Mouse (Mus musculus): Measurements from ENCODE around the gene Slc25a12. TPM values are rescaled to one million over a fixed set of nuclear protein-coding genes. Genes with fewer than 3 reads are reported as not detected.

Slc25a12 gene
- total and polyA plus RNA-seq, 2 experiments from 2014 or later: 120 to 142 TPM

DNA sequence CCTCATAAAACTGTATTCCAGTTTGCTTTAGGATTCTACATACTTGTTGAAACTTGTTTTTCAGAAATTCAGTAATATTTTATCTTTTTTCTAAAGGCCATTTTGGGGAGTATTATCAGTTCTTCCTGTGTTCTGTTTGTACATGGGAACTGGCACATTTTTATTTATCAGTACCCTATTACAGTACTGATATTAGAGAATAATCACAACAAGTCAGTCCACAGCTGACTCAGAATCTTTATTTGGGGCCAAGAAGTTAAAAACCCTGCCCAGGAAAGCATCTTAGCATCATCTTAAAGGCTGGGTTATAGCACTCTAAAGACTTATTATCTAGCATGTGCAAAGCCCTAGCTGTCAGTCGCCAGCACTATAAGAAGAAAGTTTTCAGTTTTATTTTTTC lies 137.9 kb downstream of the Slc25a12 start:
- DNase-seq (ENCODE audit: low spot score) (no peak), ATAC-seq (ENCODE audit: low FRiP score) (no peak)
- Histone ChIP-seq H3K4me3 (ENCODE audit: low read depth, low read length) (no peak overlapping the region), H3K9me3 (ENCODE audit: low read length) (no peaks in the 10 kb centered on the region), H3K27me3 (ENCODE audit: insufficient read depth, low read length) (no peaks in the 10 kb centered on the region), H3K36me3 (ENCODE audit: insufficient read depth, low read length) (peaks cover 2% of the 10 kb centered on the region; the same call in 1 of the 2 replicates), H3K9ac (replicated peaks; ENCODE audit: low read length, poor library complexity, severe bottlenecking) (no peak overlapping the region), H3K4me2 (ENCODE audit: low read depth, low read length, poor library complexity, severe bottlenecking) (no peak overlapping the region), H3K27ac (ENCODE audit: low read depth, low read length) (no peak overlapping the region), H3K4me1 (ENCODE audit: insufficient read depth, low read length) (no peaks in the 10 kb centered on the region)
- WGBS: 93% methylated on average over 1 of the region's 1 CpGs
- no peak for TF ChIP-seq CTCF (IDR thresholded peaks at IDR 0.05)

- no peak overlapping the region for H3K9ac ChIP-seq (replicated peaks; ENCODE audit: low read length, poor library complexity, severe bottlenecking)
- no peak for ATAC-seq (ENCODE audit: low FRiP score)
- H3K9me3 ChIP-seq (ENCODE audit: low read length): no peaks in the 10 kb centered on the region
- peaks cover 10% of the 10 kb centered on the region for H3K36me3 ChIP-seq (ENCODE audit: insufficient read depth, low read length)
- DNase-seq (ENCODE audit: low spot score): peak; percentile 44
- H3K4me2 ChIP-seq (ENCODE audit: low read depth, low read length, poor library complexity, severe bottlenecking): no peak overlapping the region
- H3K27ac ChIP-seq (ENCODE audit: low read depth, low read length): no peak overlapping the region
- no peak overlapping the region for H3K4me3 ChIP-seq (ENCODE audit: low read depth, low read length)
- H3K27me3 ChIP-seq (ENCODE audit: insufficient read depth, low read length): no peaks in the 10 kb centered on the region
- H3K4me1 ChIP-seq (ENCODE audit: insufficient read depth, low read length): no peaks in the 10 kb centered on the region
- WGBS: 8% methylated on average over 1 of the region's 1 CpGs
- TF ChIP-seq CTCF (IDR thresholded peaks at IDR 0.05): peak; percentile 74
These were observed 140.2 kb downstream of the Slc25a12 start for GRCm38 (mm10) chr2:71227398-71227797.

Other genes with a start within 250 kb of the Slc25a12 start
- 6.3 and 6.9 TPM in 2 replicates for gene Cybrd1, start 249.8 kb downstream of the Slc25a12 start, total RNA-seq (2014; rRNA removed)
- gene Cybrd1, start 249.8 kb downstream of the Slc25a12 start, polyA plus RNA-seq (2015; fragmentation: Nextera tagmentation; extraction: Ambion mirVana): 1.5 and 2.2 TPM in 2 replicates
- 149 and 195 TPM in 2 replicates for gene Dync1i2, start 156.0 kb downstream of the Slc25a12 start, total RNA-seq (2014; rRNA removed)
- 194 and 205 TPM in 2 replicates for gene Dync1i2, start 156.0 kb downstream of the Slc25a12 start, polyA plus RNA-seq (2015; fragmentation: Nextera tagmentation; extraction: Ambion mirVana)
- gene Hat1, start 21.2 kb upstream of the Slc25a12 start, total RNA-seq (2014; rRNA removed): 14.7 and 20.6 TPM in 2 replicates
- gene Hat1, start 21.2 kb upstream of the Slc25a12 start, polyA plus RNA-seq (2015; fragmentation: Nextera tagmentation; extraction: Ambion mirVana): 29.6 and 30.0 TPM in 2 replicates
- gene Metap1d, start 85.5 kb upstream of the Slc25a12 start, total RNA-seq (2014; rRNA removed): 14.4 and 16.9 TPM in 2 replicates
- 25.1 and 27.7 TPM in 2 replicates for gene Metap1d, start 85.5 kb upstream of the Slc25a12 start, polyA plus RNA-seq (2015; fragmentation: Nextera tagmentation; extraction: Ambion mirVana)
- gene Dlx1, start 160.4 kb upstream of the Slc25a12 start, total RNA-seq (2014; rRNA removed): 2.8 and 8.8 TPM in 2 replicates
- 10.5 and 25.5 TPM in 2 replicates for gene Dlx1, start 160.4 kb upstream of the Slc25a12 start, polyA plus RNA-seq (2015; fragmentation: Nextera tagmentation; extraction: Ambion mirVana)
- gene Dlx2, start 179.0 kb upstream of the Slc25a12 start, total RNA-seq (2014; rRNA removed): 0.38 and 1.2 TPM in 2 replicates
- gene Dlx2, start 179.0 kb upstream of the Slc25a12 start, polyA plus RNA-seq (2015; fragmentation: Nextera tagmentation; extraction: Ambion mirVana): 3.1 and 8.4 TPM in 2 replicates